Mouse (Mus musculus) kidney, embryonic 14.5 days (tissue): Measurements from ENCODE around the gene Lekr1. TPM values are rescaled to one million over a fixed set of nuclear protein-coding genes. Genes with fewer than 3 reads are reported as not detected.

Experiments used
- ATAC-seq: fragments of 200-750 bp; cut with Nextera tagmentation; 2 replicates; pipeline ENCODE4 v1.8.0; 2017; ENCODE audit warnings: moderate number of reproducible peaks, mild to moderate bottlenecking, moderate TSS enrichment, moderate library complexity; ENCODE audit not compliant: low FRiP score, low TSS enrichment
- H3K27ac ChIP-seq: fragments of 300-500 bp; sonication (generic); 2 replicates; pipeline ENCODE4 v1.5.1; 2014; ENCODE audit warnings: low read depth, mild to moderate bottlenecking, low read length, moderate library complexity, mixed read lengths
- H3K27me3 ChIP-seq: fragments of 300-500 bp; sonication (generic); 2 replicates; pipeline ENCODE4 v1.6.1; 2014; ENCODE audit warnings: mild to moderate bottlenecking, low read length; ENCODE audit not compliant: control insufficient read depth, insufficient read depth
- H3K36me3 ChIP-seq: fragments of 300-500 bp; sonication (generic); 2 replicates; pipeline ENCODE4 v1.6.1; 2014; ENCODE audit warnings: low read length, mixed read lengths; ENCODE audit not compliant: control insufficient read depth, insufficient read depth
- H3K4me1 ChIP-seq: fragments of 300-500 bp; sonication (generic); 2 replicates; pipeline ENCODE4 v1.6.1; 2014; ENCODE audit warnings: low read length, mixed read lengths; ENCODE audit not compliant: control insufficient read depth, insufficient read depth
- H3K4me2 ChIP-seq: fragments of 300-500 bp; sonication (generic); replicated peaks from 2 replicates; pipeline ENCODE4 v1.6.1; 2014; ENCODE audit warnings: low read depth, mild to moderate bottlenecking, low read length
- H3K4me3 ChIP-seq: fragments of 300-500 bp; sonication (generic); 2 replicates; pipeline ENCODE4 v1.5.1; 2014; ENCODE audit warnings: mild to moderate bottlenecking, low read length
- H3K9ac ChIP-seq: fragments of 300-500 bp; sonication (generic); 2 replicates; pipeline ENCODE4 v1.6.1; 2014; ENCODE audit warnings: low read depth, mild to moderate bottlenecking, low read length, moderate library complexity
- H3K9me3 ChIP-seq: fragments of 300-500 bp; sonication (generic); 2 replicates; pipeline ENCODE4 v1.6.1; 2016; ENCODE audit warnings: low read length; ENCODE audit not compliant: control insufficient read depth
- WGBS: fragments of 180-500 bp; shearing (Covaris S2); extraction: QIAGEN DNeasy Blood & Tissue Kit; methylation state at CpG from one replicate; pipeline ENCODE4 v1.1.7; 2014; 5-methylcytosine and 5-hydroxymethylcytosine counted together
- polyA plus RNA-seq: library from polyadenylated mRNA; unstranded; fragments of >200 nt; fragmentation: Nextera tagmentation; extraction: Ambion mirVana; gene quantifications from 2 replicates; pipeline ENCODE4 v1.2.1, GENCODE M21; 2014

The Lekr1 gene
- polyA plus RNA-seq, 1 experiment from 2014 or later, result 7.2 TPM

- Histone ChIP-seq H3K9me3 (no peaks in the 10 kb centered on the region), H3K9ac (no peak overlapping the region), H3K36me3 (no peaks in the 10 kb centered on the region), H3K4me3 (no peak overlapping the region), H3K4me2 (no peak overlapping the region), H3K4me1 (no peaks in the 10 kb centered on the region), H3K27me3 (peaks cover 14% of the 10 kb centered on the region), H3K27ac (no peak overlapping the region)
- 91% methylated on average over 4 of the region's 4 CpGs for WGBS
- ATAC-seq, result no peak
Observed at GRCm38 (mm10) chr3:65660336-65660735, 5.7 kb upstream of the Lekr1 start.

GRCm38 (mm10) chr3:65661731-65662130 lies 4.3 kb upstream of the Lekr1 start:
- Histone ChIP-seq H3K27ac (no peak overlapping the region), H3K4me2 (no peak overlapping the region), H3K9me3 (no peaks in the 10 kb centered on the region), H3K4me1 (no peaks in the 10 kb centered on the region), H3K36me3 (no peaks in the 10 kb centered on the region), H3K4me3 (no peak overlapping the region), H3K9ac (no peak overlapping the region), H3K27me3 (peaks cover 9% of the 10 kb centered on the region)
- 80% methylated on average over 3 of the region's 3 CpGs for WGBS
- ATAC-seq, result no peak

- Histone ChIP-seq H3K4me3 (no peak overlapping the region), H3K27ac (no peak overlapping the region), H3K27me3 (no peaks in the 10 kb centered on the region), H3K36me3 (no peaks in the 10 kb centered on the region), H3K9me3 (no peaks in the 10 kb centered on the region), H3K4me1 (no peaks in the 10 kb centered on the region), H3K9ac (no peak overlapping the region), H3K4me2 (no peak overlapping the region)
- ATAC-seq, result no peak
- 78% methylated on average over 11 of the region's 11 CpGs for WGBS
Observed at GRCm38 (mm10) chr3:65663176-65663575, 2.9 kb upstream of the Lekr1 start.

GRCm38 (mm10) chr3:65670216-65670615 lies 4.2 kb downstream of the Lekr1 start:
- H3K36me3 ChIP-seq, result no peaks in the 10 kb centered on the region
- ATAC-seq, result peak; percentile 71

GRCm38 (mm10) chr3:65673725-65674124 lies 7.7 kb downstream of the Lekr1 start:
- Histone ChIP-seq H3K4me2 (no peak overlapping the region), H3K27ac (no peak overlapping the region), H3K9ac (no peak overlapping the region)

More at GRCm38 (mm10) chr3:65670216-65670615, 4.2 kb downstream of the Lekr1 start:
- Histone ChIP-seq H3K4me1 (0 out of 2 replicates have a peak, but pooled peaks cover 4% of the 10 kb centered on the region), H3K27me3 (no peaks in the 10 kb centered on the region), H3K4me3 (no peak overlapping the region), H3K4me2 (no peak overlapping the region), H3K9ac (0 out of 2 replicates have a peak overlapping the region, but pooled peaks have one; percentile 1), H3K9me3 (no peaks in the 10 kb centered on the region), H3K27ac (no peak overlapping the region)
- 60% methylated on average over 6 of the region's 6 CpGs for WGBS

GRCm38 (mm10) chr3:65680612-65681011 lies 14.6 kb downstream of the Lekr1 start:
- H3K27ac ChIP-seq, result no peak overlapping the region
- 87% methylated on average over 1 of the region's 1 CpGs for WGBS
- ATAC-seq, result no peak

More at GRCm38 (mm10) chr3:65673725-65674124, 7.7 kb downstream of the Lekr1 start:
- Histone ChIP-seq H3K36me3 (no peaks in the 10 kb centered on the region), H3K9me3 (no peaks in the 10 kb centered on the region), H3K4me1 (0 out of 2 replicates have a peak, but pooled peaks cover 4% of the 10 kb centered on the region), H3K4me3 (no peak overlapping the region), H3K27me3 (no peaks in the 10 kb centered on the region)
- no peak for ATAC-seq
- WGBS, result 43% methylated on average over 8 of the region's 8 CpGs

GRCm38 (mm10) chr3:65689705-65690104 lies 23.7 kb downstream of the Lekr1 start:
- H3K4me1 ChIP-seq, result no peaks in the 10 kb centered on the region
- no peak overlapping the region for H3K9ac ChIP-seq
- no peak overlapping the region for H3K4me3 ChIP-seq
- H3K4me2 ChIP-seq, result no peak overlapping the region
- H3K27ac ChIP-seq, result no peak overlapping the region
- no peak for ATAC-seq
- no peaks in the 10 kb centered on the region; the same call in 1 of the 2 replicates for H3K9me3 ChIP-seq
- 36% methylated on average over 2 of the region's 2 CpGs for WGBS
- H3K36me3 ChIP-seq, result no peaks in the 10 kb centered on the region
- no peaks in the 10 kb centered on the region for H3K27me3 ChIP-seq

More at GRCm38 (mm10) chr3:65680612-65681011, 14.6 kb downstream of the Lekr1 start:
- no peak overlapping the region for H3K9ac ChIP-seq
- no peak overlapping the region for H3K4me2 ChIP-seq
- no peaks in the 10 kb centered on the region for H3K36me3 ChIP-seq
- no peak overlapping the region for H3K4me3 ChIP-seq
- no peaks in the 10 kb centered on the region for H3K27me3 ChIP-seq
- H3K4me1 ChIP-seq, result no peaks in the 10 kb centered on the region
- H3K9me3 ChIP-seq, result no peaks in the 10 kb centered on the region

- no peak overlapping the region for H3K4me3 ChIP-seq
- H3K9ac ChIP-seq, result no peak overlapping the region
- no peaks in the 10 kb centered on the region for H3K27me3 ChIP-seq
- no peak overlapping the region for H3K4me2 ChIP-seq
- H3K9me3 ChIP-seq, result no peaks in the 10 kb centered on the region; the same call in 1 of the 2 replicates
- H3K36me3 ChIP-seq, result no peaks in the 10 kb centered on the region
- no peak for ATAC-seq
- WGBS, result 85% methylated on average over 2 of the region's 2 CpGs
- H3K4me1 ChIP-seq, result no peaks in the 10 kb centered on the region
- H3K27ac ChIP-seq, result no peak overlapping the region
Observed at GRCm38 (mm10) chr3:65690850-65691249, 24.8 kb downstream of the Lekr1 start.

GRCm38 (mm10) chr3:65699704-65700103 lies 33.7 kb downstream of the Lekr1 start:
- H3K9me3 ChIP-seq, result no peaks in the 10 kb centered on the region
- no peak overlapping the region for H3K4me3 ChIP-seq
- ATAC-seq, result no peak
- H3K36me3 ChIP-seq, result no peaks in the 10 kb centered on the region
- WGBS, result 74% methylated on average over 1 of the region's 1 CpGs
- H3K4me1 ChIP-seq, result no peaks in the 10 kb centered on the region
- H3K4me2 ChIP-seq, result no peak overlapping the region
- H3K27ac ChIP-seq, result no peak overlapping the region
- no peak overlapping the region for H3K9ac ChIP-seq
- H3K27me3 ChIP-seq, result no peaks in the 10 kb centered on the region
